Mouse (Mus musculus) right cerebral cortex, postnatal 4 days (tissue): ENCODE measurements around the gene Vmn1r137.
"Not testable (repeated sequence)": the region's sequence is repeated elsewhere in the genome, so short reads cannot be mapped to it uniquely, and the experiment has no call there.

ENCODE experiments used
- DNase-seq: peaks from one replicate; pipeline ENCODE4 v3.0.0-alpha.2; 2022

The Vmn1r137 gene

DNA sequence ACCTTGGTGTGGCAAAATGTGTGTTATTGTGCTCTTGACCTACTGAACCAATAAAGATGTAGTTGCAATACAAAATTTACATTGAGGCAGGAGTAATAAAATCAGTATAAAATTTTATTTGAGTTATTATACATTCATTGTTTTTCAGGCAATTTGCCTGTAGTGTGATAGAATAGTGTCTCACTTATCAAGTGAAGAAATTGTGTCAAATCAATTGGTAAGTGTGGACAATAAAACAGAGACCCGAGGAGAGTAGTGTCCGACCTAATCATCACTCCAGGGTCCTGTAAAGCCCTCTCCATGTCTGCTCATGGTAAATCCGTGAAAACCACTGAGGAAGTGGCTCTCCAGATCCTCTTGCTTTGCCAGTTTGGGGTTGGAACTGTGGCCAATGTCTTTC, at the start of gene Vmn1r137:
Vmn1r137 (plus strand) TSS at position 301 of the 400 bp plus-strand sequence.
- not testable (repeated sequence) for DNase-seq

DNA sequence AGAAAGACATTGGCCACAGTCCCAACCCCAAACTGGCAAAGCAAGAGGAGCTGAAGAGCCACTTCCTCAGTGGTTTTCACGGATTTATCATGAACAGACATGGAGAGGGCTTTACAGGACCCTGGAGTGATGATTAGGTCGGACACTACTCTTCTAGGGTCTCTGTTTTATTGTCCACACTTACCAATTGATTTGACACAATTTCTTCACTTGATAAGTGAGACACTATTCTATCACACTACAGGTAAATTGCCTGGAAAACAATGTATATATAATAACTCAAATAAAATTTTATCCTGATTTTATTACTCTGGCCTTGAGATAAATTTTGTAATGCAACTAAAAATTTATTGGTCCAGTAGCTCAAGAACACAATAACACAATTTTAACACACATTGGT, 34.4 kb downstream of the Vmn1r137 start, which contains the start of gene Vmn1r138:
Vmn1r138 (minus strand) TSS at position 101 of the 400 bp plus-strand sequence.
- not testable (repeated sequence) for DNase-seq
